Mouse (Mus musculus): Measurements from ENCODE around the gene Dnajc6. TPM values are rescaled to one million over a fixed set of nuclear protein-coding genes. Genes with fewer than 3 reads are reported as not detected.

Dnajc6 gene
- polyA plus RNA-seq, 1 experiment from 2014 or later, result 34.2 TPM

GRCm38 (mm10) chr4:101654256-101654655 lies 157.8 kb downstream of the Dnajc6 start:
- Histone ChIP-seq H3K27me3 (no peaks in the 10 kb centered on the region), H3K4me2 (no peak overlapping the region), H3K4me3 (no peak overlapping the region), H3K36me3 (peaks cover 21% of the 10 kb centered on the region), H3K4me1 (replicated peaks) (peaks cover 5% of the 10 kb centered on the region), H3K27ac (replicated peaks) (no peak overlapping the region), H3K9me3 (no peaks in the 10 kb centered on the region), H3K9ac (no peak overlapping the region)
- ATAC-seq (ENCODE audit: low read depth), result no peak
- WGBS, result 75% methylated on average over 6 of the region's 6 CpGs

- no peak overlapping the region for H3K4me3 ChIP-seq
- no peaks in the 10 kb centered on the region for H3K4me1 ChIP-seq (replicated peaks)
- H3K9ac ChIP-seq, result no peak overlapping the region
- H3K27ac ChIP-seq (replicated peaks), result no peak overlapping the region
- H3K36me3 ChIP-seq, result peaks cover 28% of the 10 kb centered on the region
- H3K9me3 ChIP-seq, result no peaks in the 10 kb centered on the region
- ATAC-seq (ENCODE audit: low read depth), result no peak
- WGBS, result 83% methylated on average over 4 of the region's 4 CpGs
- H3K27me3 ChIP-seq, result no peaks in the 10 kb centered on the region
- no peak overlapping the region for H3K4me2 ChIP-seq
Observed at GRCm38 (mm10) chr4:101654788-101655414, 158.5 kb downstream of the Dnajc6 start.

- Histone ChIP-seq H3K4me2 (no peak overlapping the region), H3K36me3 (peaks cover 28% of the 10 kb centered on the region), H3K27ac (replicated peaks) (no peak overlapping the region), H3K4me1 (replicated peaks) (no peaks in the 10 kb centered on the region), H3K27me3 (no peaks in the 10 kb centered on the region), H3K9me3 (no peaks in the 10 kb centered on the region), H3K9ac (no peak overlapping the region), H3K4me3 (no peak overlapping the region)
- no peak for ATAC-seq (ENCODE audit: low read depth)
- 94% methylated on average over 7 of the region's 7 CpGs for WGBS
Observed at GRCm38 (mm10) chr4:101655415-101655790, 159.0 kb downstream of the Dnajc6 start.

- H3K27ac ChIP-seq (replicated peaks), result no peak overlapping the region
- ATAC-seq (ENCODE audit: low read depth), result no peak
- H3K4me3 ChIP-seq, result no peak overlapping the region
- peaks cover 33% of the 10 kb centered on the region for H3K36me3 ChIP-seq
- no peak overlapping the region for H3K9ac ChIP-seq
- no peaks in the 10 kb centered on the region for H3K4me1 ChIP-seq (replicated peaks)
- no peak overlapping the region for H3K4me2 ChIP-seq
- H3K27me3 ChIP-seq, result no peaks in the 10 kb centered on the region
- 88% methylated on average over 15 of the region's 15 CpGs for WGBS
- no peaks in the 10 kb centered on the region for H3K9me3 ChIP-seq
Observed at GRCm38 (mm10) chr4:101656056-101656455, 159.6 kb downstream of the Dnajc6 start.

- no peak overlapping the region for H3K27ac ChIP-seq (replicated peaks)
- WGBS, result 68% methylated on average over 6 of the region's 6 CpGs
- H3K36me3 ChIP-seq, result peaks cover 41% of the 10 kb centered on the region
- no peaks in the 10 kb centered on the region for H3K4me1 ChIP-seq (replicated peaks)
- H3K9ac ChIP-seq, result no peak overlapping the region
- H3K4me2 ChIP-seq, result no peak overlapping the region
- H3K9me3 ChIP-seq, result no peaks in the 10 kb centered on the region
- no peak overlapping the region for H3K4me3 ChIP-seq
- H3K27me3 ChIP-seq, result no peaks in the 10 kb centered on the region
- ATAC-seq (ENCODE audit: low read depth), result no peak
Observed at GRCm38 (mm10) chr4:101656956-101657570, 160.6 kb downstream of the Dnajc6 start.

- 71% methylated on average over 9 of the region's 9 CpGs for WGBS
- no peak overlapping the region for H3K4me2 ChIP-seq
- no peaks in the 10 kb centered on the region for H3K4me1 ChIP-seq (replicated peaks)
- H3K27ac ChIP-seq (replicated peaks), result no peak overlapping the region
- peaks cover 6% of the 10 kb centered on the region; the same call in 1 of the 2 replicates for H3K9me3 ChIP-seq
- peaks cover 28% of the 10 kb centered on the region for H3K36me3 ChIP-seq
- H3K4me3 ChIP-seq, result no peak overlapping the region
- no peak overlapping the region for H3K9ac ChIP-seq
- ATAC-seq (ENCODE audit: low read depth), result no peak
- no peaks in the 10 kb centered on the region for H3K27me3 ChIP-seq
Observed at GRCm38 (mm10) chr4:101664160-101664750, 167.8 kb downstream of the Dnajc6 start.

GRCm38 (mm10) chr4:101664766-101665165 lies 168.3 kb downstream of the Dnajc6 start:
- Histone ChIP-seq H3K4me3 (no peak overlapping the region), H3K9me3 (peaks cover 6% of the 10 kb centered on the region; the same call in 1 of the 2 replicates), H3K36me3 (peaks cover 23% of the 10 kb centered on the region), H3K27me3 (no peaks in the 10 kb centered on the region), H3K9ac (no peak overlapping the region), H3K4me2 (no peak overlapping the region), H3K4me1 (replicated peaks) (no peaks in the 10 kb centered on the region), H3K27ac (replicated peaks) (no peak overlapping the region)
- no peak for ATAC-seq (ENCODE audit: low read depth)
- WGBS, result 93% methylated on average over 4 of the region's 4 CpGs

- no peak for ATAC-seq (ENCODE audit: low read depth)
- H3K9ac ChIP-seq, result no peak overlapping the region
- no peaks in the 10 kb centered on the region for H3K36me3 ChIP-seq
- peaks cover 6% of the 10 kb centered on the region; the same call in 1 of the 2 replicates for H3K9me3 ChIP-seq
- H3K27ac ChIP-seq (replicated peaks), result no peak overlapping the region
- H3K4me2 ChIP-seq, result no peak overlapping the region
- H3K4me3 ChIP-seq, result no peak overlapping the region
- WGBS, result 68% methylated on average over 5 of the region's 5 CpGs
- no peaks in the 10 kb centered on the region for H3K27me3 ChIP-seq
- H3K4me1 ChIP-seq (replicated peaks), result no peaks in the 10 kb centered on the region
Observed at GRCm38 (mm10) chr4:101669161-101669560, 172.7 kb downstream of the Dnajc6 start.

- WGBS, result 80% methylated on average over 5 of the region's 5 CpGs
- peaks cover 6% of the 10 kb centered on the region; the same call in 1 of the 2 replicates for H3K9me3 ChIP-seq
- no peak overlapping the region for H3K4me3 ChIP-seq
- no peak overlapping the region for H3K4me2 ChIP-seq
- H3K27ac ChIP-seq (replicated peaks), result no peak overlapping the region
- H3K4me1 ChIP-seq (replicated peaks), result no peaks in the 10 kb centered on the region
- no peaks in the 10 kb centered on the region for H3K27me3 ChIP-seq
- no peak for ATAC-seq (ENCODE audit: low read depth)
- no peak overlapping the region for H3K9ac ChIP-seq
- no peaks in the 10 kb centered on the region for H3K36me3 ChIP-seq
Observed at GRCm38 (mm10) chr4:101669811-101670210, 173.4 kb downstream of the Dnajc6 start.

GRCm38 (mm10) chr4:101674790-101675189 lies 178.3 kb downstream of the Dnajc6 start:
- H3K9ac ChIP-seq, result no peak overlapping the region
- no peaks in the 10 kb centered on the region for H3K36me3 ChIP-seq
- no peak for ATAC-seq (ENCODE audit: low read depth)
- H3K4me1 ChIP-seq (replicated peaks), result no peaks in the 10 kb centered on the region
- H3K4me2 ChIP-seq, result no peak overlapping the region
- 83% methylated on average over 5 of the region's 5 CpGs for WGBS
- H3K9me3 ChIP-seq, result no peaks in the 10 kb centered on the region
- H3K27me3 ChIP-seq, result no peaks in the 10 kb centered on the region
- no peak overlapping the region for H3K27ac ChIP-seq (replicated peaks)
- no peak overlapping the region for H3K4me3 ChIP-seq

- 80% methylated on average over 4 of the region's 4 CpGs for WGBS
- Histone ChIP-seq H3K27me3 (no peaks in the 10 kb centered on the region), H3K4me3 (no peak overlapping the region), H3K4me1 (replicated peaks) (no peaks in the 10 kb centered on the region), H3K27ac (replicated peaks) (no peak overlapping the region), H3K4me2 (no peak overlapping the region), H3K9ac (no peak overlapping the region), H3K36me3 (no peaks in the 10 kb centered on the region), H3K9me3 (no peaks in the 10 kb centered on the region)
- ATAC-seq (ENCODE audit: low read depth), result no peak
Observed at GRCm38 (mm10) chr4:101675726-101676125, 179.3 kb downstream of the Dnajc6 start.

GRCm38 (mm10) chr4:101682620-101683019 lies 186.2 kb downstream of the Dnajc6 start:
- Histone ChIP-seq H3K4me2 (no peak overlapping the region), H3K9me3 (no peaks in the 10 kb centered on the region), H3K9ac (no peak overlapping the region), H3K4me1 (replicated peaks) (no peaks in the 10 kb centered on the region), H3K36me3 (no peaks in the 10 kb centered on the region), H3K27ac (replicated peaks) (no peak overlapping the region), H3K4me3 (no peak overlapping the region), H3K27me3 (no peaks in the 10 kb centered on the region)
- WGBS, result 90% methylated on average over 4 of the region's 4 CpGs
- no peak for ATAC-seq (ENCODE audit: low read depth)
